Mouse (Mus musculus) activated CD4-positive, CD25-positive, alpha-beta regulatory T cell, adult 4 months (primary cell): ENCODE results near the gene Ano4. TPM values are rescaled to one million over a fixed set of nuclear protein-coding genes. Genes with fewer than 3 reads are reported as not detected.

Experiments used
- polyA plus RNA-seq, 2 experiments: library from polyadenylated mRNA; unstranded; fragments of 100-300 nt; shearing (Covaris generic); gene quantifications; one replicate each; pipeline ENCODE4 v1.2.1; 2017

Gene Ano4
- polyA plus RNA-seq, 2 experiments from 2014 or later: not detected

Other genes starting within 250 kb of the Ano4 start
- gene Gas2l3, start 99.2 kb upstream of the Ano4 start, polyA plus RNA-seq: 1 to 10 TPM; 3.0 to 4.0 TPM
- not detected for gene Nr1h4, start 188.8 kb upstream of the Ano4 start, polyA plus RNA-seq